Mouse (Mus musculus) heart, adult 2 months (tissue): ENCODE measurements around the gene Arhgap28. TPM values are rescaled to one million over a fixed set of nuclear protein-coding genes. Genes with fewer than 3 reads are reported as not detected.

ENCODE experiments used
- DNase-seq, 2 experiments: peaks; one replicate each; pipeline ENCODE4 v3.0.0; 2021
- H3K27ac ChIP-seq: fragments of 200-600 bp; 2 replicates; pipeline ENCODE4 v1.8.1; 2022
- H3K27me3 ChIP-seq: fragments of 200-500 bp; 2 replicates; pipeline ENCODE4 v1.6.1; 2012; ENCODE audit warnings: mild to moderate bottlenecking, low read length, inconsistent platforms, mixed read lengths; ENCODE audit not compliant: control insufficient read depth, insufficient read depth
- H3K36me3 ChIP-seq: fragments of 200-500 bp; 2 replicates; pipeline ENCODE4 v1.6.1; 2012; ENCODE audit warnings: low read length, inconsistent platforms; ENCODE audit not compliant: control insufficient read depth, insufficient read depth
- H3K4me1 ChIP-seq: fragments of 200-500 bp; 2 replicates; pipeline ENCODE4 v1.6.1; 2011; ENCODE audit warnings: low read length; ENCODE audit not compliant: control insufficient read depth, insufficient read depth
- H3K4me3 ChIP-seq: fragments of 200-600 bp; 2 replicates; pipeline ENCODE4 v1.8.1; 2022
- H3K79me2 ChIP-seq: fragments of 200-500 bp; replicated peaks from 2 replicates; pipeline ENCODE4 v1.6.1; 2012; ENCODE audit warnings: mild to moderate bottlenecking, inconsistent platforms, low read length, moderate library complexity, mixed read lengths; ENCODE audit not compliant: control insufficient read depth, insufficient read depth
- H3K9ac ChIP-seq: fragments of 200-500 bp; 2 replicates; pipeline ENCODE4 v1.6.1; 2012; ENCODE audit warnings: low read depth, mild to moderate bottlenecking, control low read depth, inconsistent platforms, low read length, mixed read lengths
- CTCF ChIP-seq: fragments of 200-600 bp; IDR thresholded peaks from 2 replicates; pipeline ENCODE4 v1.8.1; 2022; ENCODE audit warnings: antibody characterized with exemption, mild to moderate bottlenecking, moderate library complexity
- EP300 ChIP-seq: fragments of 200-500 bp; IDR thresholded peaks from 2 replicates; pipeline ENCODE4 v1.6.1; 2011; ENCODE audit warnings: low read depth, low read length, control low read depth; ENCODE audit not compliant: insufficient read depth
- POLR2A ChIP-seq: fragments of 200-500 bp; IDR thresholded peaks from 2 replicates; pipeline ENCODE4 v1.6.1; 2011; ENCODE audit warnings: mild to moderate bottlenecking, low read depth, low read length, control low read depth; ENCODE audit not compliant: insufficient read depth
- WGBS: fragments of 180-500 bp; shearing (Covaris S2); methylation state at CpG from one replicate; pipeline ENCODE4 v1.1.7; 2018; 5-methylcytosine and 5-hydroxymethylcytosine counted together
- intact Hi-C: fragments of 180-260 bp; cut with DNase I; formaldehyde crosslinking; loops from one replicate; pipeline ENCODE4 v1.15.1; 2025
- polyA plus RNA-seq: library from polyadenylated mRNA; depleted of rRNA; stranded (reverse); fragments of >200 nt; gene quantifications from 2 replicates; pipeline ENCODE4 v1.2.3, GENCODE M21; 2012
- total RNA-seq, 2 experiments: library from RNA; stranded (reverse); gene quantifications; 2 replicates each; pipeline ENCODE4 v1.2.3; 2021

Arhgap28 gene
- total and polyA plus RNA-seq, 3 experiments, result 1.6 to 2.5 (median 1.9) TPM

DNA sequence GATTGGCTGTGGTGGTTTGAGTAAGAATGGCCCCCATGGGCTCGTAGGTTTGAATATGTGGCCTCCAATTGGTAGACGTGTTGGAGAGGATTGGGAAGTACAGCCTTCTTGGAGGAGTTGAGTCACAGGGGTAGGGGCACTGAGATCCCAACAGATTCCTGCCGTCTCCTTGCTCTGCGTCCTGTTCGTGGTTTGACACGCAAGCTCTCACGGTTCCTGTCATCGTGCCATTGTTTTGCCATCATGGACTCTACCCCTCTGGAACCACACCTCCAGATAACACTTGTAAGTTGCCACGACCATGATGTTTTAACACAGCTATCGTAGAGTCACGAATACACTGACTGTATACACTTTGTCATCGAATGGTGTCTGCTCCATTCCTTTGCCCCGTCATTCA is 165.0 kb downstream of the Arhgap28 start:
- TF ChIP-seq CTCF (no peak), POLR2A (no peak), EP300 (no peak)
- Histone ChIP-seq H3K27me3 (no peaks in the 10 kb centered on the region), H3K4me1 (no peaks in the 10 kb centered on the region), H3K4me3 (no peak overlapping the region), H3K9ac (no peak overlapping the region), H3K79me2 (no peaks in the 10 kb centered on the region), H3K36me3 (no peaks in the 10 kb centered on the region), H3K27ac (no peak overlapping the region)
- intact Hi-C loops, result loop anchor here (5.0 kb wide), 1 partner anchor 1262 kb away; no protein-coding TSS in a partner anchor
- no peak for DNase-seq
- 77% methylated on average over 13 of the region's 13 CpGs for WGBS

DNA sequence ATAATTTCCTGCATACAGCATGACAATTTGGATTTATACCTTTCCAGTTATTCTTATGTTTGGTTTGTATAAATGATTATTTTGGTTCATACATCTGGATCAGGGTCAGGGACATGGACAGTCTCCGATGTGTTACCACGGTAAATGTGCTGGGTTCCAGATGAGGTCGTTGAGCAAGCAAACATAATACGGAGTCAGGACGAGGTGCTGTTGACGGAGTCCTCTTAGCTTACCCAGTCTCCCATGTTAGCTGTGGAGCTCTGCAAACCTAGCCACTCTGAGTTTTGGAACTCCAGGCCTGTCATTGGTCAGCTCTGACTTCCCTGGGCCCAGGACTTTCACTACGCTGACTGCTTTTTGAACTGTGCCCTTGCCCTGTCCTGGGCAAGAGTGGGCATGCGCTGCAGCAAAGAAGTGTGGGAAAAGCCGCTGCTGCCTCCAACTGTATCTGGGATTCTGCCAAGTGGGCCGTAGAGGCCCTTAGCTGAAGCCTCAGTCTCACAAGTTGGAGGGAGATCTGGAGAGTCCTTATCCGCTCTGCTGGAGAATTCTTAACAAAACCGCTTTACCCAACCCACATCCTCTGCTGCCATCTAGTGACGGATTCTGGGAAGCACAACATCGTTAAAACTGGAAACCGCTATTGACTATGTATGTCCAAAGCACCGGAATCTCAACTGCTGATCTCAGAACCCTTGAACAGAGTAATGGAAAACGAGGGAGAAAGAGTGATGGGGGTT is 166.4 kb downstream of the Arhgap28 start:
- intact Hi-C loops, result loop anchor here (1.0 to 5.0 kb wide), 2 partner anchors 186 to 1260 kb away; no protein-coding TSS in a partner anchor
- no peaks in the 10 kb centered on the region for H3K4me1 ChIP-seq
- peak; percentile 88 for TF ChIP-seq CTCF
- no peak for TF ChIP-seq POLR2A
- no peaks in the 10 kb centered on the region for H3K36me3 ChIP-seq
- no peaks in the 10 kb centered on the region for H3K79me2 ChIP-seq
- H3K9ac ChIP-seq, result no peak overlapping the region
- peak; percentile 38 to 65 for DNase-seq
- no peak overlapping the region for H3K4me3 ChIP-seq
- no peak overlapping the region for H3K27ac ChIP-seq
- WGBS, result 55% methylated on average over 17 of the region's 17 CpGs
- no peaks in the 10 kb centered on the region for H3K27me3 ChIP-seq

GRCm38 (mm10) chr17:67836146-67836895 is 167.6 kb downstream of the Arhgap28 start:
- Histone ChIP-seq H3K4me3 (no peak overlapping the region), H3K4me1 (no peaks in the 10 kb centered on the region), H3K9ac (no peak overlapping the region), H3K27ac (no peak overlapping the region), H3K79me2 (no peaks in the 10 kb centered on the region), H3K27me3 (no peaks in the 10 kb centered on the region), H3K36me3 (no peaks in the 10 kb centered on the region)
- no peak for TF ChIP-seq POLR2A
- TF ChIP-seq CTCF, result no peak
- TF ChIP-seq EP300, result no peak
- no peak for DNase-seq
- intact Hi-C loops, result loop anchor here (5.0 kb wide), 1 partner anchor 1259 kb away; no protein-coding TSS in a partner anchor
- 93% methylated on average over 20 of the region's 20 CpGs for WGBS

DNA sequence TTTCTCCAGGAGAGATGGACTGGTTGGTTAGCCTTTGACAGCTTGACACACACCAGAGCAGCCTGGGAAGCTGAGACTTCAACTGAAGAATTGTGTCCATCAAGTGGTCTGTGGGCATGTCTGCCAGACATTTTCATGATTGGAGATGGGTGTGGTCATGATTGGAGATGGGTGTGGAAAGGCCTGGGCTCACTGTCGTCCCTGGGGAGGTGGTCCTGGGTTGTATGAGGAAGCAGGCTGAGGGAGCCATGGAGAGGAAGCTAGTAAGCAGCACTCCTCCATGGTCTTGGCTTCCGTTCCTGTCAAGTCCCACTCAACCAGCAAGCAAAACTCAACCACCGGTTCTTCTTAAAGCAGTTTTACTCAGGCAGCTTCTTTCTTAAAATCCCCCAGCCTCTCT is 176.5 kb downstream of the Arhgap28 start:
- WGBS, result 80% methylated on average over 3 of the region's 3 CpGs
- DNase-seq, result no peak
- TF ChIP-seq POLR2A (no peak), CTCF (no peak), EP300 (no peak)
- no peaks in the 10 kb centered on the region for H3K36me3 ChIP-seq
- intact Hi-C loops, result no loop called here
- H3K79me2 ChIP-seq, result no peaks in the 10 kb centered on the region
- H3K4me3 ChIP-seq, result no peak overlapping the region
- no peak overlapping the region for H3K27ac ChIP-seq
- peaks cover 2% of the 10 kb centered on the region for H3K27me3 ChIP-seq
- no peaks in the 10 kb centered on the region for H3K4me1 ChIP-seq
- no peak overlapping the region for H3K9ac ChIP-seq

GRCm38 (mm10) chr17:67816916-67817315 is 187.0 kb downstream of the Arhgap28 start:
- no peak overlapping the region for H3K4me3 ChIP-seq
- H3K27ac ChIP-seq, result no peak overlapping the region
- intact Hi-C loops, result no loop called here
- DNase-seq, result no peak
- no peak overlapping the region for H3K9ac ChIP-seq
- no peak for TF ChIP-seq EP300
- no peak for TF ChIP-seq POLR2A
- TF ChIP-seq CTCF, result no peak
- H3K36me3 ChIP-seq, result no peaks in the 10 kb centered on the region
- H3K4me1 ChIP-seq, result no peaks in the 10 kb centered on the region
- no peaks in the 10 kb centered on the region for H3K27me3 ChIP-seq
- H3K79me2 ChIP-seq, result no peaks in the 10 kb centered on the region
- WGBS, result 89% methylated on average over 10 of the region's 10 CpGs

- H3K4me1 ChIP-seq, result no peaks in the 10 kb centered on the region
- no peak for DNase-seq
- no peak overlapping the region for H3K4me3 ChIP-seq
- intact Hi-C loops, result no loop called here
- no peaks in the 10 kb centered on the region for H3K36me3 ChIP-seq
- no peaks in the 10 kb centered on the region for H3K27me3 ChIP-seq
- no peak overlapping the region for H3K9ac ChIP-seq
- 93% methylated on average over 11 of the region's 11 CpGs for WGBS
- no peaks in the 10 kb centered on the region for H3K79me2 ChIP-seq
- H3K27ac ChIP-seq, result no peak overlapping the region
- no peak for TF ChIP-seq POLR2A
- TF ChIP-seq CTCF, result no peak
- no peak for TF ChIP-seq EP300
These were observed 188.2 kb downstream of the Arhgap28 start for GRCm38 (mm10) chr17:67815720-67816119.
